ENCODE assay signal across 19 mouse cellular contexts in genomic region chr5:111300776-111301175, GRCm38 (mm10). TPM values are rescaled to one million over a fixed set of nuclear protein-coding genes. Genes with fewer than 3 reads are reported as not detected.
A peak's percentile ranks its signal among the peaks of the same experiment; 100 is the strongest.
DNase-seq lines count a peak whose midpoint lies in the region; ATAC-seq and TF ChIP-seq lines count a peak whose summit lies in the region.
"Had no signal": no experiment of that assay in that cellular context is flagged by ENCODE, and none has a peak within 500 bp of the region (broad histone marks: within the 10 kb centered on the region; RNA-seq: fewer than 3 reads in every experiment).

No protein-coding gene starts in this region.

- H3K36me3 ChIP-seq in hindbrain, postnatal 0 days (ENCODE audit: insufficient read depth, low read length): no peaks in the 10 kb centered on the region
- H3K36me3 ChIP-seq in hindbrain, embryonic 13.5 days: no peaks in the 10 kb centered on the region
- H3K36me3 ChIP-seq in kidney, postnatal 0 days (ENCODE audit: insufficient read depth, low read length): no peaks in the 10 kb centered on the region
- H3K36me3 ChIP-seq in kidney, embryonic 15.5 days: no peaks in the 10 kb centered on the region
- no peaks in the 10 kb centered on the region for H3K36me3 ChIP-seq in neural tube, embryonic 14.5 days (ENCODE audit: control insufficient read depth, insufficient read depth, low read length)
- H3K36me3 ChIP-seq: embryonic facial prominence, embryonic 13.5 days; heart, embryonic 13.5 days; hindbrain, embryonic 12.5 days had no signal

- no peak overlapping the region for H3K4me2 ChIP-seq in hindbrain, postnatal 0 days (ENCODE audit: low read depth, low read length)
- H3K4me2 ChIP-seq in hindbrain, embryonic 13.5 days: no peak overlapping the region
- no peak overlapping the region for H3K4me2 ChIP-seq in kidney, postnatal 0 days (ENCODE audit: low read length)
- no peak overlapping the region for H3K4me2 ChIP-seq in kidney, embryonic 15.5 days
- no peak overlapping the region for H3K4me2 ChIP-seq in neural tube, embryonic 14.5 days (ENCODE audit: low read depth, low read length)
- H3K4me2 ChIP-seq: embryonic facial prominence, embryonic 13.5 days; forebrain, embryonic 13.5 days; heart, embryonic 13.5 days; hindbrain, embryonic 12.5 days had no signal

- ATAC-seq in hindbrain, postnatal 0 days: no peak
- no peak for ATAC-seq in hindbrain, embryonic 13.5 days (ENCODE audit: low FRiP score)
- ATAC-seq in kidney, postnatal 0 days (replicated peaks; ENCODE audit: low FRiP score, low read depth): 0 out of 2 replicates have a peak, but pooled peaks have one; percentile 41
- ATAC-seq in kidney, embryonic 15.5 days (replicated peaks; ENCODE audit: low FRiP score): no peak
- peak; percentile 31; the same call in 1 of the 2 replicates for ATAC-seq in neural tube, embryonic 14.5 days (ENCODE audit: low read depth)
- ATAC-seq: forebrain, embryonic 13.5 days; forebrain, postnatal 0 days had no signal

- no peaks in the 10 kb centered on the region for H3K4me1 ChIP-seq in hindbrain, postnatal 0 days (ENCODE audit: insufficient read depth, low read length)
- no peaks in the 10 kb centered on the region for H3K4me1 ChIP-seq in hindbrain, embryonic 13.5 days (replicated peaks)
- no peaks in the 10 kb centered on the region for H3K4me1 ChIP-seq in kidney, postnatal 0 days (replicated peaks; ENCODE audit: insufficient read depth, low read length)
- H3K4me1 ChIP-seq in kidney, embryonic 15.5 days: peaks cover 21% of the 10 kb centered on the region; the same call in 1 of the 2 replicates
- no peaks in the 10 kb centered on the region for H3K4me1 ChIP-seq in neural tube, embryonic 14.5 days (ENCODE audit: control insufficient read depth, insufficient read depth, low read length)
- H3K4me1 ChIP-seq: embryonic facial prominence, embryonic 13.5 days; hindbrain, embryonic 12.5 days had no signal

- H3K4me3 ChIP-seq in hindbrain, postnatal 0 days (ENCODE audit: low read length): no peak overlapping the region
- H3K4me3 ChIP-seq in hindbrain, embryonic 13.5 days: no peak overlapping the region
- no peak overlapping the region for H3K4me3 ChIP-seq in kidney, postnatal 0 days (replicated peaks; ENCODE audit: low read depth, low read length)
- no peak overlapping the region for H3K4me3 ChIP-seq in kidney, embryonic 15.5 days (replicated peaks)
- H3K4me3 ChIP-seq in neural tube, embryonic 14.5 days (ENCODE audit: low read depth, low read length): no peak overlapping the region
- H3K4me3 ChIP-seq: embryonic facial prominence, embryonic 13.5 days; forebrain, embryonic 13.5 days; gastrocnemius, adult 2 months; heart, embryonic 13.5 days; hindbrain, embryonic 12.5 days had no signal

- WGBS in hindbrain, postnatal 0 days: 61% methylated on average over 8 of the region's 8 CpGs
- 73% methylated on average over 8 of the region's 8 CpGs for WGBS in hindbrain, embryonic 13.5 days
- 33% methylated on average over 8 of the region's 8 CpGs for whole genome bisulfite sequencing in kidney, postnatal 0 days
- WGBS in kidney, embryonic 15.5 days: 43% methylated on average over 8 of the region's 8 CpGs
- WGBS in neural tube, embryonic 14.5 days: 45% methylated on average over 8 of the region's 8 CpGs

- DNase-seq in hindbrain, postnatal 0 days (ENCODE audit: low spot score): peak; percentile 15
- DNase-seq in kidney, postnatal 0 days (ENCODE audit: low spot score): peak; percentile 24
- DNase-seq in neural tube, embryonic 10.5 days (ENCODE audit: extremely low spot score, low spot score): no peak
- no peak for DNase-seq in ovary, postnatal 36 days (ENCODE audit: low spot score)
- DNase-seq: adrenal gland, postnatal 10 days; cerebellum, adult 18-20 months; cerebellum, adult 9-11 months; cerebellum, postnatal 36 days; forebrain, postnatal 0 days; gastrocnemius, adult 2 months; gastrocnemius, postnatal 25 days; heart, postnatal 4 days had no signal

- TF ChIP-seq CTCF in hindbrain, postnatal 0 days (IDR thresholded peaks at IDR 0.05; ENCODE audit: low read depth): no peak
- no peak for TF ChIP-seq CTCF in kidney, postnatal 0 days (IDR thresholded peaks at IDR 0.05; ENCODE audit: low read depth)

- H3K9me3 ChIP-seq in hindbrain, postnatal 0 days (ENCODE audit: low read length): no peaks in the 10 kb centered on the region
- H3K9me3 ChIP-seq in hindbrain, embryonic 13.5 days: no peaks in the 10 kb centered on the region
- H3K9me3 ChIP-seq in kidney, postnatal 0 days (replicated peaks; ENCODE audit: low read length): no peaks in the 10 kb centered on the region
- no peaks in the 10 kb centered on the region for H3K9me3 ChIP-seq in kidney, embryonic 15.5 days (replicated peaks)
- no peaks in the 10 kb centered on the region for H3K9me3 ChIP-seq in neural tube, embryonic 14.5 days (ENCODE audit: control insufficient read depth, low read length)
- H3K9me3 ChIP-seq: embryonic facial prominence, embryonic 13.5 days; forebrain, embryonic 13.5 days had no signal

- no peak overlapping the region for H3K27ac ChIP-seq in hindbrain, postnatal 0 days
- no peak overlapping the region for H3K27ac ChIP-seq in hindbrain, embryonic 13.5 days
- no peak overlapping the region for H3K27ac ChIP-seq in kidney, postnatal 0 days
- no peak overlapping the region for H3K27ac ChIP-seq in kidney, embryonic 15.5 days
- H3K27ac ChIP-seq in neural tube, embryonic 14.5 days (ENCODE audit: low read depth, low read length): no peak overlapping the region
- H3K27ac ChIP-seq: embryonic facial prominence, embryonic 13.5 days; forebrain, embryonic 13.5 days; gastrocnemius, adult 2 months; heart, embryonic 13.5 days; hindbrain, embryonic 12.5 days had no signal

- H3K27me3 ChIP-seq in hindbrain, postnatal 0 days (ENCODE audit: insufficient read depth, low read length): no peaks in the 10 kb centered on the region
- no peaks in the 10 kb centered on the region for H3K27me3 ChIP-seq in hindbrain, embryonic 13.5 days
- no peaks in the 10 kb centered on the region for H3K27me3 ChIP-seq in kidney, postnatal 0 days (ENCODE audit: insufficient read depth, low read length)
- no peaks in the 10 kb centered on the region for H3K27me3 ChIP-seq in kidney, embryonic 15.5 days
- no peaks in the 10 kb centered on the region for H3K27me3 ChIP-seq in neural tube, embryonic 14.5 days (ENCODE audit: control insufficient read depth, insufficient read depth, low read length)
- H3K27me3 ChIP-seq: forebrain, embryonic 13.5 days; heart, embryonic 13.5 days; hindbrain, embryonic 12.5 days had no signal

- H3K9ac ChIP-seq in hindbrain, postnatal 0 days (replicated peaks; ENCODE audit: low read length): no peak overlapping the region
- no peak overlapping the region for H3K9ac ChIP-seq in hindbrain, embryonic 13.5 days
- H3K9ac ChIP-seq in kidney, postnatal 0 days (ENCODE audit: low read depth, low read length): no peak overlapping the region
- H3K9ac ChIP-seq in kidney, embryonic 15.5 days: no peak overlapping the region
- no peak overlapping the region for H3K9ac ChIP-seq in neural tube, embryonic 14.5 days (replicated peaks; ENCODE audit: low read depth, low read length)
- H3K9ac ChIP-seq: embryonic facial prominence, embryonic 13.5 days; forebrain, embryonic 13.5 days; forebrain, postnatal 0 days; heart, embryonic 13.5 days; hindbrain, embryonic 12.5 days had no signal

RNA-seq across cellular contexts. Expression of gene Pitpnb, which starts 29.8 kb away (rescaled TPM):
- 9.0 and 10.2 TPM in 2 replicates for total RNA-seq in hindbrain, postnatal 0 days (2014; rRNA removed)
- polyA plus RNA-seq in hindbrain, postnatal 0 days (2015; fragmentation: Nextera tagmentation; extraction: Ambion mirVana): 78.8 and 79.9 TPM in 2 replicates
- polyA plus RNA-seq in hindbrain, embryonic 13.5 days (2015; fragmentation: Nextera tagmentation; extraction: Ambion mirVana): 96.3 and 96.8 TPM in 2 replicates
- 75.5 and 84.9 TPM in 2 replicates for polyA plus RNA-seq in kidney, postnatal 0 days (2015; fragmentation: Nextera tagmentation; extraction: Ambion mirVana)
- polyA plus RNA-seq in kidney, embryonic 15.5 days (2015; fragmentation: Nextera tagmentation; extraction: Ambion mirVana): 101 and 104 TPM in 2 replicates
- 109 and 113 TPM in 2 replicates for polyA plus RNA-seq in neural tube, embryonic 14.5 days (2014; fragmentation: Nextera tagmentation; extraction: Ambion mirVana)

Comparison
In these comparisons a context has a peak if more than half of its experiments do, and no peak if none do; other contexts are left out.
1. ATAC-seq: peak in kidney, postnatal 0 days (single experiment) and neural tube, embryonic 14.5 days (single experiment); none in hindbrain, postnatal 0 days (single experiment), hindbrain, embryonic 13.5 days (single experiment) and kidney, embryonic 15.5 days (single experiment).
2. DNase-seq: peak in hindbrain, postnatal 0 days (single experiment) and kidney, postnatal 0 days (single experiment); none in neural tube, embryonic 10.5 days (single experiment) and ovary, postnatal 36 days (single experiment).